Mouse (Mus musculus) megakaryocyte, embryonic 14.5 days (primary cell): Measurements from ENCODE around the gene Slc48a1.

ENCODE experiments used
- FLI1 ChIP-seq: IDR thresholded peaks from 2 replicates; pipeline ENCODE4 v1.6.1; 2012; ENCODE audit warnings: low read length, inconsistent platforms, mixed read lengths
- GATA1 ChIP-seq: IDR thresholded peaks from 3 replicates; pipeline ENCODE4 v1.6.1; 2012; ENCODE audit warnings: mixed read lengths, low read length, inconsistent platforms, borderline replicate concordance

GRCm38 (mm10) chr15:97750697-97751096 is 27.6 kb upstream of the Slc48a1 start:
- TF ChIP-seq GATA1 (no peak), FLI1 (no peak)
